Mouse (Mus musculus) forebrain, postnatal 0 days (tissue): ENCODE data around the gene Gm49510. TPM values are rescaled to one million over a fixed set of nuclear protein-coding genes. Genes with fewer than 3 reads are reported as not detected.

Experiments used
- ATAC-seq: fragments of 200-750 bp; cut with Nextera tagmentation; 2 replicates; pipeline ENCODE4 v1.8.0; 2017; ENCODE audit warnings: mild to moderate bottlenecking, moderate library complexity
- DNase-seq: peaks from one replicate; pipeline ENCODE4 v3.0.0-alpha.2; 2015
- H3K27ac ChIP-seq: fragments of 300-500 bp; sonication (generic); 2 replicates; pipeline ENCODE4 v1.5.1; 2014; ENCODE audit warnings: low read depth, mild to moderate bottlenecking, antibody characterized with exemption, low read length, moderate library complexity, mixed read lengths
- H3K27me3 ChIP-seq: fragments of 300-500 bp; sonication (generic); 2 replicates; pipeline ENCODE4 v1.6.1; 2014; ENCODE audit warnings: mild to moderate bottlenecking, low read length, mixed read lengths; ENCODE audit not compliant: insufficient read depth
- H3K36me3 ChIP-seq: fragments of 300-500 bp; sonication (generic); 2 replicates; pipeline ENCODE4 v1.6.1; 2014; ENCODE audit warnings: mild to moderate bottlenecking, moderate library complexity; ENCODE audit not compliant: insufficient read depth
- H3K4me1 ChIP-seq: fragments of 300-500 bp; sonication (generic); 2 replicates; pipeline ENCODE4 v1.6.1; 2014; ENCODE audit warnings: antibody characterized with exemption; ENCODE audit not compliant: insufficient read depth
- H3K4me2 ChIP-seq: fragments of 300-500 bp; sonication (generic); 2 replicates; pipeline ENCODE4 v1.6.1; 2014; ENCODE audit warnings: low read depth, mild to moderate bottlenecking, moderate library complexity
- H3K4me3 ChIP-seq: fragments of 300-500 bp; sonication (generic); 2 replicates; pipeline ENCODE4 v1.5.1; 2014; ENCODE audit warnings: low read depth, low read length, mixed read lengths
- H3K9ac ChIP-seq: fragments of 300-500 bp; sonication (generic); 2 replicates; pipeline ENCODE4 v1.6.1; 2014; ENCODE audit warnings: mild to moderate bottlenecking
- H3K9me3 ChIP-seq: fragments of 300-500 bp; sonication (generic); 2 replicates; pipeline ENCODE4 v1.6.1; 2016; ENCODE audit warnings: low read length
- CTCF ChIP-seq: sonication (generic); IDR thresholded peaks from 2 replicates; pipeline ENCODE4 v1.5.1; 2016; ENCODE audit warnings: antibody characterized with exemption, control low read depth, low read depth
- WGBS: fragments of 180-500 bp; shearing (Covaris S2); extraction: QIAGEN DNeasy Blood & Tissue Kit; methylation state at CpG from one replicate; pipeline ENCODE4 v1.1.7; 2014; 5-methylcytosine and 5-hydroxymethylcytosine counted together
- polyA plus RNA-seq: library from polyadenylated mRNA; unstranded; fragments of >200 nt; fragmentation: Nextera tagmentation; extraction: Ambion mirVana; gene quantifications from 2 replicates; pipeline ENCODE4 v1.2.1, GENCODE M21; 2015
- total RNA-seq: library from RNA; depleted of rRNA; stranded (reverse); fragments of >200 nt; gene quantifications from 2 replicates; pipeline ENCODE4 v1.2.3, GENCODE M21; 2014

Gene Gm49510
- total and polyA plus RNA-seq, 2 experiments from 2014 or later = not detected

DNA sequence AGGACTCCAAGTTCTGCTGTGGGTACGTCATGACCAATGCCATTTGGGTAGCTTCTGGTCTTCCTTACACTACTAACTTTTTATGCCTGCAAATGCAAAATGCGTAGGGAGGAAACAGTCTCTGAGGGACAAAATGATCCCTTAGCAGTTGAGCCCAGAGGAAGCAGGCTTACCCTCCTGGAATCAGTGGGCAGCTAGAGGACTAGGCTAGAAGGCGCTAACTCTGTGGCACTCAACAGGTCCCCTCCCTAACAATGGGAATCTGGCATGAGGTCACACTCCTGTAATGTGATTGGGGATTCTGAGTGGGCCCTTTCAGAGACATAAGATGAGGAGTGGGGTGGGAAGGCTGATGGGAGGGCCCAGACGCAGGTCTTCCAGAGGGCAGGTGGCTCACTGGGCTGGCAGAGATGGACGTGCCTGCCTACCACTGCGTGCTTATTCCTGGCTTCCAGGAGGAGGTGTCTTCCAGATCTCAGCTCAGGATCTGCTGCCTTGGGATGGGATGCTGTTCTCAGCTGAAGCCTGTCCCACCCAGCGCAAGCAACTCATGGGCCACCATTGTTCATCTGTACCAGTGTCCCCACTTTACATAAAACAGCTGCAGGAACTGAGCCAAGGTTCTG, 31.4 kb downstream of the Gm49510 start:
- TF ChIP-seq CTCF = no peak
- Histone ChIP-seq H3K4me2 (no peak overlapping the region), H3K4me3 (no peak overlapping the region), H3K4me1 (peaks cover 9% of the 10 kb centered on the region), H3K27ac (no peak overlapping the region), H3K36me3 (no peaks in the 10 kb centered on the region), H3K27me3 (no peaks in the 10 kb centered on the region), H3K9me3 (no peaks in the 10 kb centered on the region), H3K9ac (no peak overlapping the region)
- no peak for DNase-seq
- WGBS = 89% methylated on average over 7 of the region's 7 CpGs
- no peak for ATAC-seq

DNA sequence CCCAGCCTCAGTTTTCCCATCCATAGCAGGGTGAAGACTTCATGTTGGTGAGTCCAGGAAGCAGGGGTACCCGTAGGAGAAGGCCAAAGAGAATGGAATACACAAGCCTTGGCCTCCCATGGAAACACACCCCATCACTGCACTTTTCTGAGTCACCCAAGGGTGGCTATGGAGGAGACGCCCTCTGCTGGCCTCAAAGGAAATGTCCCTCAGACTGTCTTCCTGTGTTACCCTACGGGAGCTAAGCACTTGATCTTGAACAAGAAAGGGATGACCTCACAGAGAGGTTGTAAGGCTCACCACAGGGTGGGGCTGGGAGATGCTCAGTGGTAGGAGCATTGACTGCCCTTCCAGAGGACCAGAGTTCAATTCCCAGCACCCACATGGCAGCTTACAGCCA, 32.1 kb downstream of the Gm49510 start:
- TF ChIP-seq CTCF = peak; percentile 59
- Histone ChIP-seq H3K27me3 (no peaks in the 10 kb centered on the region), H3K36me3 (peaks cover 2% of the 10 kb centered on the region; the same call in 1 of the 2 replicates), H3K9ac (no peak overlapping the region), H3K4me2 (no peak overlapping the region), H3K4me3 (no peak overlapping the region), H3K9me3 (no peaks in the 10 kb centered on the region), H3K4me1 (peaks cover 9% of the 10 kb centered on the region), H3K27ac (no peak overlapping the region)
- DNase-seq (no peak), ATAC-seq (no peak)
- 14% methylated on average over 3 of the region's 3 CpGs for WGBS

DNA sequence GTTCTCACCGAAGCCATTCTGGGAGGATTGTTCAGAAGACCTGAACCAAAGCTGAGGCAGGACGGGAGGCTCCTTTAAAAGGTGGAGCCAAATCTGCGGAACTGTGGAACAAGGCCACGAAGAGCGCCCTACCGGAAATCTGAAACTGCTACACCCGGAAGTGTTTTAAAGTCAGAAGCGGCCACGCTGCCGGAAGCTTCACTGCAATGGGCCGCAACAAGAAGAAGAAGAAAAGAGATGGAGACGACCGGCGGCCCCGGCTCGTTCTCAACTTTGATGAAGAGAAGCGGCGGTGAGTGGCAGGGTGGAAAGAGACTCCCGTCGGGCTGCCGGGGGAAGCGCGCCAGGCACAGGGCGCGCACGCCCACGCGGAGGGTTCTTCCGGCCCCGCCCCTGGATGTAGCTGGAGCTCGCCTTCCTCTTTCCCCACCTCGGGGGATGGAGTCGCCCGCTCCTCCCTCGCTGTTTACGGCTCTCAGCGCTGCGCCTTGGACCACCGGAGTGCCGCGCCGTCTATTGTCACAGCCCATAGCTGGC, 35.4 kb downstream of the Gm49510 start, which contains the start of gene Nol12:
Gene Nol12, plus strand, starts transcription at position 150 of the 537 bp plus-strand sequence.
- H3K4me1 ChIP-seq = peaks cover 3% of the 10 kb centered on the region
- H3K4me2 ChIP-seq = peak within 1 kb of the TSS; percentile 59
- no peaks in the 10 kb centered on the region for H3K27me3 ChIP-seq
- WGBS = 1% methylated on average over 42 of the region's 42 CpGs
- TF ChIP-seq CTCF = 0 out of 2 replicates have a peak, but pooled peaks have one; percentile 3
- DNase-seq = peak; percentile 96
- peak; percentile 95 for ATAC-seq
- H3K36me3 ChIP-seq = peaks cover 32% of the 10 kb centered on the region
- peak within 1 kb of the TSS; percentile 59 for H3K4me3 ChIP-seq
- peak within 1 kb of the TSS; percentile 67 for H3K9ac ChIP-seq
- peak within 1 kb of the TSS; percentile 83 for H3K27ac ChIP-seq
- H3K9me3 ChIP-seq = no peaks in the 10 kb centered on the region

DNA sequence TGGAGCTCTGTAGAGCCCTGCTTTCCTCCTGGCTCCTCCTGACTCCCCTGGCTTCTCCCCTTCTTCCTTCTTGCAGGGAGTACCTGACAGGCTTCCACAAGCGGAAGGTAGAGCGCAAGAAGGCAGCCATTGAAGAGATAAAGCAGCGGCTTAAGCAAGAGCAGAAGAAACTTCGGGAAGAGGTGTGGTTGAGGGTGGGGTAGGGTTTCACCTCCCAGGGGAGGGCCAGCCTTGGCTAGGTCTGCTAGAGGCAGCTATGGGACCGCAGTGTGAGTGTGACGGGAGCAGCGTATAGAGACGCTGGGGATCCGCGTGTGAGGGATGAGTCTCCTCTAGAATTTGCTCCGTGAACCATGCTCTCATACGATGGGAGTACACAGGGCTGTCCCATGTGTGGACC, 36.9 kb downstream of the Gm49510 start:
- DNase-seq = no peak
- no peak overlapping the region for H3K4me3 ChIP-seq

DNA sequence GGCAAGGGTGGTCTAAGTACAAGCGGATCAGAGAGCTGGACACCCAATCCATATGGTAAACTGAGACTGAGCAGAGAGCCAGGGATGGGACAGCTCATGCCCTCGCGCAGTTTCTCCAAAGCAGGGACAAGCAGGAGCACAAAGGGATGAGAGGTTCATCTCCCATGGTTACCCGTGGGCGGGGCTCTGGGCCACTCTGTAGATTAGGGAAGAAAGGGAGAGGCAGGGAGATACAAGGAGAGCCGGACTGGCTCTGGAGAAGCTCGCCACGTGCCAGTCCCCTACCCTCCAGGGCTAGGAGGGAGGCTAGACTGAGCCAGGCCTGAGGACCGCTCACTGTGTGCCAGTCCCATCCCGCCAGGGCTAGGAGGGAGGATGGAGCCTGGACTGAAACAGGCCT, 37.8 kb downstream of the Gm49510 start:
- no peak overlapping the region for H3K4me3 ChIP-seq
- no peak for DNase-seq
- H3K4me2 ChIP-seq = no peak overlapping the region
- H3K36me3 ChIP-seq = peaks cover 50% of the 10 kb centered on the region
- H3K27ac ChIP-seq = no peak overlapping the region
- no peaks in the 10 kb centered on the region for H3K27me3 ChIP-seq
- ATAC-seq = no peak
- WGBS = 88% methylated on average over 10 of the region's 10 CpGs
- H3K4me1 ChIP-seq = peaks cover 3% of the 10 kb centered on the region
- no peak overlapping the region for H3K9ac ChIP-seq
- no peaks in the 10 kb centered on the region for H3K9me3 ChIP-seq
- no peak for TF ChIP-seq CTCF

More for the DNA sequence above, 36.9 kb downstream of the Gm49510 start:
- Histone ChIP-seq H3K9me3 (no peaks in the 10 kb centered on the region), H3K9ac (no peak overlapping the region), H3K27ac (no peak overlapping the region), H3K4me2 (no peak overlapping the region), H3K27me3 (no peaks in the 10 kb centered on the region), H3K36me3 (peaks cover 48% of the 10 kb centered on the region), H3K4me1 (peaks cover 3% of the 10 kb centered on the region)
- no peak for ATAC-seq
- 92% methylated on average over 12 of the region's 12 CpGs for WGBS
- no peak for TF ChIP-seq CTCF

DNA sequence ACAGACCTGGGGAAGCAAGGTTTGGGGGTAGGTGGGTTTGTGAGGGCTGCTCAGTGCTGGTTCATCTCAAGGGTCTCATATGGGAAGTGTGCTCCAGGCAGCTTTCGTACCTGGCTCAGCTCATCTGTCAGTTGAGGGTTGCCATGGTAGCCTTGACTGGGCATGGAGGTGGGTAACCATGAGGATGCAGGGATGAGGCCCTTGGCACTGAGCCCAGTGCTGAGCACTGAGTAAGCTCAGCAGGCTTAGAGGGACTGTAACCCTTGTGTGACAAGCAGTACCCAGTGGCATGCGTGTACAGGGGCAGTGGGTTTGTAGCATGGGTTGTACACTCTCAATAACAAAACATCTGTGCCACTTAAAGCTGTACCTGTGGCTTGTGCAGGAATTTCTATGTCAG, 38.5 kb downstream of the Gm49510 start:
- H3K4me3 ChIP-seq = no peak overlapping the region
- H3K27me3 ChIP-seq = no peaks in the 10 kb centered on the region
- H3K4me1 ChIP-seq = peaks cover 3% of the 10 kb centered on the region
- DNase-seq (no peak), ATAC-seq (no peak)
- peaks cover 50% of the 10 kb centered on the region for H3K36me3 ChIP-seq
- no peak overlapping the region for H3K27ac ChIP-seq
- no peaks in the 10 kb centered on the region for H3K9me3 ChIP-seq
- H3K9ac ChIP-seq = no peak overlapping the region
- no peak for TF ChIP-seq CTCF
- WGBS = 64% methylated on average over 2 of the region's 2 CpGs
- no peak overlapping the region for H3K4me2 ChIP-seq

DNA sequence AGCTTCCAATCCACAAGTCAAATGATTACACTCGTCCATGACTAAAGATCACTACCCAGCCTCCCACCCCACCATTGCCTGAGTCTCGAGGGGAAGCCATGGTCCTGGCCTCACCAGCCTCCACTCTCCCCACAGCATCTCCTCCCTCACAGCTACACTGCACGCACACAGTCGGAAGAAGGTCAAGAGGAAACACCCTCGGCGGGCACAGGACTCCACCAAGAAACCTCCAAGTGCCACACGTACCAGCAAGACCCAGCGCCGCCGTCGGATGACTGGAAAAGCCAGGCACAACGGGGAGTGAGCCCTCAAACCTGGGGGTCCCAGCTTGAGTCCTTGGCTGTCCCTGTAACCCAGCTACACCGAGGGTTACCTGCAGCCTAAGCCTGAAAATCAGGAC, 40.9 kb downstream of the Gm49510 start:
- H3K4me1 ChIP-seq = no peaks in the 10 kb centered on the region; the same call in none of the 2 replicates
- no peak for TF ChIP-seq CTCF
- no peaks in the 10 kb centered on the region for H3K9me3 ChIP-seq
- no peak overlapping the region for H3K4me3 ChIP-seq
- WGBS = 92% methylated on average over 13 of the region's 13 CpGs
- H3K4me2 ChIP-seq = no peak overlapping the region
- H3K9ac ChIP-seq = no peak overlapping the region
- ATAC-seq (no peak), DNase-seq (no peak)
- H3K36me3 ChIP-seq = peaks cover 50% of the 10 kb centered on the region
- no peaks in the 10 kb centered on the region for H3K27me3 ChIP-seq
- H3K27ac ChIP-seq = no peak overlapping the region
